Mouse (Mus musculus): ENCODE data around the gene Rgl1. TPM values are rescaled to one million over a fixed set of nuclear protein-coding genes. Genes with fewer than 3 reads are reported as not detected.

The Rgl1 gene
- polyA plus RNA-seq, 1 experiment from 2014 or later = 28.6 TPM

DNA sequence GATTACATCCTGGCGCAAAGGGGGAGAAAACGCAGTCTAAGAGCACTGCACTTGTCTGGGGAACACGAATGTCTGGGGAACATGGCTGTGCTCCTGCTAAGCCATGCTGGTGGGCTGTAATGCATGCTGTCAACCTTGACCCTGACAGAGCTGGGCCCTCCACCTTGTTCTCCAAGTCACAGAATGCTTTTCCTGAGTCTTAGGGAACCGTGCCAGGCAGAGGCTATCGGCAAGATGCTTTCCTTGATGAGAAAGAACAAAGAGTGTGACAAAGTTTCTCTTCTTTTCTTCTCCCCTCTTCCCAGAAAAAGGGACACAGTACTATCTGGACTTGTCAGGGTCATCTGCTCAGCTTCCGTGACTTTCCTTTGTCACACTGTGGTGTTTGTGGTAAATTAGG, 203.3 kb downstream of the Rgl1 start:
- ATAC-seq (replicated peaks; ENCODE audit: low FRiP score) (no peak), DNase-seq (ENCODE audit: low spot score) (no peak)
- 78% methylated on average over 6 of the region's 6 CpGs for WGBS
- Histone ChIP-seq H3K4me3 (ENCODE audit: low read depth, low read length) (no peak overlapping the region), H3K4me2 (ENCODE audit: low read depth, low read length, severe bottlenecking) (no peak overlapping the region), H3K27me3 (ENCODE audit: control insufficient read depth, insufficient read depth, low read length) (no peaks in the 10 kb centered on the region), H3K9me3 (ENCODE audit: control insufficient read depth, low read length) (no peaks in the 10 kb centered on the region), H3K27ac (ENCODE audit: low read depth, low read length) (no peak overlapping the region), H3K9ac (ENCODE audit: low read length) (no peak overlapping the region), H3K4me1 (replicated peaks; ENCODE audit: control insufficient read depth, insufficient read depth, low read length) (0 out of 2 replicates have a peak, but pooled peaks cover 3% of the 10 kb centered on the region), H3K36me3 (ENCODE audit: control insufficient read depth, insufficient read depth, low read length) (no peaks in the 10 kb centered on the region)

- H3K4me2 ChIP-seq (ENCODE audit: low read depth, low read length, severe bottlenecking) = no peak overlapping the region
- no peak for ATAC-seq (replicated peaks; ENCODE audit: low FRiP score)
- no peak overlapping the region for H3K27ac ChIP-seq (ENCODE audit: low read depth, low read length)
- H3K36me3 ChIP-seq (ENCODE audit: control insufficient read depth, insufficient read depth, low read length) = no peaks in the 10 kb centered on the region
- no peak overlapping the region for H3K4me3 ChIP-seq (ENCODE audit: low read depth, low read length)
- H3K9ac ChIP-seq (ENCODE audit: low read length) = no peak overlapping the region
- 91% methylated on average over 5 of the region's 5 CpGs for WGBS
- H3K4me1 ChIP-seq (replicated peaks; ENCODE audit: control insufficient read depth, insufficient read depth, low read length) = peaks cover 13% of the 10 kb centered on the region
- no peak for DNase-seq (ENCODE audit: low spot score)
- H3K9me3 ChIP-seq (ENCODE audit: control insufficient read depth, low read length) = no peaks in the 10 kb centered on the region
- no peaks in the 10 kb centered on the region for H3K27me3 ChIP-seq (ENCODE audit: control insufficient read depth, insufficient read depth, low read length)
These were observed 205.7 kb downstream of the Rgl1 start for GRCm38 (mm10) chr1:152560477-152560876.

GRCm38 (mm10) chr1:152556576-152557281, 209.4 kb downstream of the Rgl1 start:
- ATAC-seq (replicated peaks; ENCODE audit: low FRiP score) = peak; percentile 73
- H3K4me3 ChIP-seq (ENCODE audit: low read depth, low read length) = no peak overlapping the region
- H3K9me3 ChIP-seq (ENCODE audit: control insufficient read depth, low read length) = no peaks in the 10 kb centered on the region
- 58% methylated on average over 14 of the region's 14 CpGs for WGBS
- no peak overlapping the region for H3K4me2 ChIP-seq (ENCODE audit: low read depth, low read length, severe bottlenecking)
- DNase-seq (ENCODE audit: low spot score) = peak; percentile 65
- peaks cover 13% of the 10 kb centered on the region for H3K4me1 ChIP-seq (replicated peaks; ENCODE audit: control insufficient read depth, insufficient read depth, low read length)
- no peaks in the 10 kb centered on the region for H3K27me3 ChIP-seq (ENCODE audit: control insufficient read depth, insufficient read depth, low read length)
- H3K9ac ChIP-seq (ENCODE audit: low read length) = no peak overlapping the region
- no peaks in the 10 kb centered on the region for H3K36me3 ChIP-seq (ENCODE audit: control insufficient read depth, insufficient read depth, low read length)
- H3K27ac ChIP-seq (ENCODE audit: low read depth, low read length) = peak overlapping the region; percentile 80

GRCm38 (mm10) chr1:152555944-152556573, 210.1 kb downstream of the Rgl1 start:
- H3K9ac ChIP-seq (ENCODE audit: low read length) = no peak overlapping the region; the same call in 1 of the 2 replicates
- WGBS = 8% methylated on average over 7 of the region's 7 CpGs
- no peaks in the 10 kb centered on the region for H3K27me3 ChIP-seq (ENCODE audit: control insufficient read depth, insufficient read depth, low read length)
- H3K9me3 ChIP-seq (ENCODE audit: control insufficient read depth, low read length) = no peaks in the 10 kb centered on the region
- no peak overlapping the region for H3K4me2 ChIP-seq (ENCODE audit: low read depth, low read length, severe bottlenecking)
- ATAC-seq (replicated peaks; ENCODE audit: low FRiP score) (peak; percentile 94), DNase-seq (ENCODE audit: low spot score) (peak; percentile 86)
- H3K36me3 ChIP-seq (ENCODE audit: control insufficient read depth, insufficient read depth, low read length) = no peaks in the 10 kb centered on the region
- H3K4me3 ChIP-seq (ENCODE audit: low read depth, low read length) = no peak overlapping the region
- H3K4me1 ChIP-seq (replicated peaks; ENCODE audit: control insufficient read depth, insufficient read depth, low read length) = peaks cover 13% of the 10 kb centered on the region
- peak overlapping the region; percentile 80 for H3K27ac ChIP-seq (ENCODE audit: low read depth, low read length)

DNA sequence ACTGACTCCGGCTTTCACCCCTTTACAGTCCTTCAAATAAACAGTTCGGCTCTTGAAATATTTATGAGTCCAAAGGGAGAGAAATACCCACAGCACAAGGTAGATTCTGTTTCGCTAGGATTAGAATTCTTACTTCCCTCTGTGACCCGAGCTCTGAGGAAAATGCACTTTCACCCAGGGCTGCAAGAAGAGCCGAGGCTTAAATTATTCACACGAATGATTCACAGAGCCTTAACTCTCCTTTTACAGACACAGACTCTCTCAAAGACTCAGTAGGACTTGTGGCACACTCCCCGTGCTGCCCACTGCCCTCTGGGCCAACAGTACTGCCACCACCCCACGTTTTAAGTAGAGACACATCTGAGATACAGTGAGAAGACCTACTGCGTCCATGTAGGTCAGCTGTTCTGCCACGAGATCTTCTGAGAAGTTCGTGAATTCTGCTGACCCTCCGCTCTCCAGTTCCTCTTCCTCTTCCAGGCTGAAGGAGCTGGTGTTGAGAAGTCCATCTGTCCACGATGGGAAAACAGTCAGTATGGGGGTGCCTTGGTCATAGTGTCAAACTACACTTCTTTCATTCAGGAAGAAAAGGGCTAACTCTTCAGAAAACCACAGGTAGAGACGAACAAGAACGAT, 212.1 kb downstream of the Rgl1 start:
- DNase-seq (ENCODE audit: low spot score) = no peak
- Histone ChIP-seq H3K4me1 (replicated peaks; ENCODE audit: control insufficient read depth, insufficient read depth, low read length) (peaks cover 13% of the 10 kb centered on the region), H3K27me3 (ENCODE audit: control insufficient read depth, insufficient read depth, low read length) (no peaks in the 10 kb centered on the region), H3K36me3 (ENCODE audit: control insufficient read depth, insufficient read depth, low read length) (no peaks in the 10 kb centered on the region), H3K4me2 (ENCODE audit: low read depth, low read length, severe bottlenecking) (no peak overlapping the region), H3K9me3 (ENCODE audit: control insufficient read depth, low read length) (no peaks in the 10 kb centered on the region), H3K4me3 (ENCODE audit: low read depth, low read length) (no peak overlapping the region), H3K27ac (ENCODE audit: low read depth, low read length) (no peak overlapping the region), H3K9ac (ENCODE audit: low read length) (no peak overlapping the region)
- ATAC-seq (replicated peaks; ENCODE audit: low FRiP score) = no peak
- WGBS = 79% methylated on average over 15 of the region's 15 CpGs

- Histone ChIP-seq H3K4me1 (replicated peaks; ENCODE audit: control insufficient read depth, insufficient read depth, low read length) (peaks cover 4% of the 10 kb centered on the region), H3K4me2 (ENCODE audit: low read depth, low read length, severe bottlenecking) (no peak overlapping the region), H3K9ac (ENCODE audit: low read length) (no peak overlapping the region), H3K36me3 (ENCODE audit: control insufficient read depth, insufficient read depth, low read length) (no peaks in the 10 kb centered on the region), H3K9me3 (ENCODE audit: control insufficient read depth, low read length) (no peaks in the 10 kb centered on the region), H3K27me3 (ENCODE audit: control insufficient read depth, insufficient read depth, low read length) (no peaks in the 10 kb centered on the region), H3K27ac (ENCODE audit: low read depth, low read length) (no peak overlapping the region), H3K4me3 (ENCODE audit: low read depth, low read length) (no peak overlapping the region)
- ATAC-seq (replicated peaks; ENCODE audit: low FRiP score) = no peak
- DNase-seq (ENCODE audit: low spot score) = no peak
- WGBS = 86% methylated on average over 3 of the region's 3 CpGs
These were observed 215.2 kb downstream of the Rgl1 start for GRCm38 (mm10) chr1:152550973-152551372.

DNA sequence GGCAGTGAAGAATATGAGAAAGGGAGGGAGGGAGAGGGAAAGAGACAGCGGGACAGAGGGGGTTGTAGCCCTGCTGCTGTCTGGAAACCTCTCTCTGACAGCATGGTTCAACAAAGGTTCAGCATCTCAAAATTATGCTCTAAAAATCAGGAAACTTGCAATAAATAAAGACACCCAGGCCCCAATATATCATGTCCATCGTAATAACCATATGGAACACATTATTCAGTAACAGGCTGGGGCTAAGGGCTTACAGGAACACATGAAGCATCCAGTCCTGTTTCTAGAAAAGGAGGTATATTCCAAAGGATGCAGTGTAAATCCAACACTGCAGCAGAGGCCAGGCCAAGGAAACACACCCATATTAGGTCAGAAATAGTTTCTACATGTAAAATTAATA, 215.6 kb downstream of the Rgl1 start:
- no peak overlapping the region for H3K4me3 ChIP-seq (ENCODE audit: low read depth, low read length)
- peaks cover under 1% of the 10 kb centered on the region; the same call in 1 of the 2 replicates for H3K4me1 ChIP-seq (replicated peaks; ENCODE audit: control insufficient read depth, insufficient read depth, low read length)
- H3K9ac ChIP-seq (ENCODE audit: low read length) = no peak overlapping the region
- 88% methylated on average over 2 of the region's 2 CpGs for WGBS
- H3K27ac ChIP-seq (ENCODE audit: low read depth, low read length) = no peak overlapping the region
- H3K9me3 ChIP-seq (ENCODE audit: control insufficient read depth, low read length) = no peaks in the 10 kb centered on the region
- ATAC-seq (replicated peaks; ENCODE audit: low FRiP score) = no peak
- no peak overlapping the region for H3K4me2 ChIP-seq (ENCODE audit: low read depth, low read length, severe bottlenecking)
- no peaks in the 10 kb centered on the region for H3K36me3 ChIP-seq (ENCODE audit: control insufficient read depth, insufficient read depth, low read length)
- H3K27me3 ChIP-seq (ENCODE audit: control insufficient read depth, insufficient read depth, low read length) = no peaks in the 10 kb centered on the region
- DNase-seq (ENCODE audit: low spot score) = no peak

GRCm38 (mm10) chr1:152549061-152549738, 217.0 kb downstream of the Rgl1 start:
- WGBS = 91% methylated on average over 13 of the region's 13 CpGs
- no peaks in the 10 kb centered on the region for H3K9me3 ChIP-seq (ENCODE audit: control insufficient read depth, low read length)
- no peaks in the 10 kb centered on the region for H3K4me1 ChIP-seq (replicated peaks; ENCODE audit: control insufficient read depth, insufficient read depth, low read length)
- H3K27me3 ChIP-seq (ENCODE audit: control insufficient read depth, insufficient read depth, low read length) = no peaks in the 10 kb centered on the region
- no peak for DNase-seq (ENCODE audit: low spot score)
- no peak overlapping the region for H3K27ac ChIP-seq (ENCODE audit: low read depth, low read length)
- H3K9ac ChIP-seq (ENCODE audit: low read length) = no peak overlapping the region
- H3K4me3 ChIP-seq (ENCODE audit: low read depth, low read length) = no peak overlapping the region
- no peak overlapping the region for H3K4me2 ChIP-seq (ENCODE audit: low read depth, low read length, severe bottlenecking)
- ATAC-seq (replicated peaks; ENCODE audit: low FRiP score) = no peak
- H3K36me3 ChIP-seq (ENCODE audit: control insufficient read depth, insufficient read depth, low read length) = no peaks in the 10 kb centered on the region
